Mouse (Mus musculus) inflammation-experienced regulatory T-cells, adult 6 months (primary cell): Measurements from ENCODE around the gene Vwa3b. TPM values are rescaled to one million over a fixed set of nuclear protein-coding genes. Genes with fewer than 3 reads are reported as not detected.

Source experiments
- ATAC-seq: one replicate; pipeline ENCODE4 v1.8.0; 2017
- polyA plus RNA-seq, 3 experiments: library from polyadenylated mRNA; unstranded; fragments of 100-300 nt; shearing (Covaris generic); gene quantifications; one replicate each; pipeline ENCODE4 v1.2.1; 2017

The Vwa3b gene
- polyA plus RNA-seq, 3 experiments from 2014 or later = 1.2 to 2.8 (median 1.8) TPM

GRCm38 (mm10) chr1:37011626-37012209, 14.7 kb upstream of the Vwa3b start:
- no peak for ATAC-seq

DNA sequence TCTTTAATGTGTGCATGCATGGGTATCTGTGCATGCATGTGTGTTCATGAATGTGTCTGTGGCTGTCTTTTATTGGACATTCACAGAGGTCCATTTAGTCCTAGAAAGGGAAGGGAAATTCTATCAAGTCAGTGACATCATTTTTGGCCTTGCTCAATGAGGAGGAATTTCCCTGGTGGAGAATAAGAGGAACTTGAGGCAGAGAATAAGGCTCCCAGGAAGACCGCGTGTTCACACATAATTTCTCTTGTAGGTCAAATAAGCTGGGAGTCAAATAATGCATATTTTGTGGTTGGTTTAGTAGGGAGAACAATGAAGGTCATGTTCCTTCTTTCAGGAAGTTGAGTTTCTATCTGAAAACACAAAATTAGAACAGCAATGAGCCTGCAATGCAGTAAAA, 13.4 kb upstream of the Vwa3b start:
- ATAC-seq = no peak

GRCm38 (mm10) chr1:37013687-37014086, 12.7 kb upstream of the Vwa3b start:
- ATAC-seq = no peak

- ATAC-seq = no peak
Observed at GRCm38 (mm10) chr1:37019017-37019416, 7.4 kb upstream of the Vwa3b start.

DNA sequence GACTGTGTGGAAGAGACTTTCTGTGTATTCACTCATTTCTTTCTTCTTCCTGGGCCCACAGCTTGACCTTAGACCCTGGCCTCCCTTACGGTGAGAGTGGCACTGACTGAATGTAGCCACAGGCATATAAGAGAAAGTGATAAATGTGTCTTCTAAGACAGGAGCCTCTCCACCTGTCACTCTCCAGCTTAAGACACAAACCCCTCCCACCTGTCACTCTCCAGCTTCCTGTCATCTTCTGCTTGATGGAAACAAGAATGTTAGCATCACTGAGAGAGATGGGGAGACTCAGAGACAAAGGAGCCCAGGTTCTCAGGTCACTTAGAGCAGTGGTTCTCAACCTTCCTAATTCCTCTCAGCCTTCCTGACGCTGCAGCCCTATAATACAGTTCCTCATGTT, 3.7 kb upstream of the Vwa3b start:
- peak; percentile 54 for ATAC-seq

DNA sequence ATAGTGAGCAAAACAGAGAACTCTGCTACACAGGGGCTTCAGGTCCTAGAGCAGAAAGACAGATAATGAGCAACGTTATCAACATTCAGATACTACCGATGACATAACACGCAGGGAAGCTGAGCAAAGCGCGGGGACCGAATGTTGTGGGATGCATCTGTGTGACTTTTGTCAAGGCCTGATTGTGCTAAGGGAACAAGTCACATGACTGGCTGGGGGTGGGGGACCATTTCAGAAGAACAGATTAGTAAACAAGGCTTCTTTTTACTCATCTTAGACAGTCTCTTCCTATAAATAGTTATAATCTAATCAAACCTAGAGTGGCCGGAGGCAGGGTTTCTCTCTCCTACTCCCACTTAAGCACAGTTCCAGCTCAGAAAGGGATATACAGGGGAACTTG, 1.7 kb upstream of the Vwa3b start:
- no peak for ATAC-seq

DNA sequence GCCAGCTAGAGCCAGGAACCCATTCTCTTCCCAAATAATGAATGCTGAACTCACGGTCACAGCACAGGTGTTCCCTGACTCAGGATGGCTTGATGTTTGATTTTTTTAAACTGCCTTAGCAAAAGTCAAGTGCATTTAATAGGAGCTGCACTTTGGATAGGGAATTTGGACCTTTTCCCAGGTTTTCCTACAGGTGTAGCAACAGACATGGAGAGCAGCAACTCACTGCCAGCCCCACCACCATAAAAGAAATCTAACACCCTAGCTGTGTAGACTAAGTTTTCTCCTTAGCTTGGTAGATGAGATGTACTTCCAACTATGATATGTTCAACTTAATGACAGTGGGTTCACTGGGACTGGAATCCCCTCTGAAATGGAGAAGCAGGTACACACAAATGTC, 1.0 kb upstream of the Vwa3b start:
- ATAC-seq = no peak

DNA sequence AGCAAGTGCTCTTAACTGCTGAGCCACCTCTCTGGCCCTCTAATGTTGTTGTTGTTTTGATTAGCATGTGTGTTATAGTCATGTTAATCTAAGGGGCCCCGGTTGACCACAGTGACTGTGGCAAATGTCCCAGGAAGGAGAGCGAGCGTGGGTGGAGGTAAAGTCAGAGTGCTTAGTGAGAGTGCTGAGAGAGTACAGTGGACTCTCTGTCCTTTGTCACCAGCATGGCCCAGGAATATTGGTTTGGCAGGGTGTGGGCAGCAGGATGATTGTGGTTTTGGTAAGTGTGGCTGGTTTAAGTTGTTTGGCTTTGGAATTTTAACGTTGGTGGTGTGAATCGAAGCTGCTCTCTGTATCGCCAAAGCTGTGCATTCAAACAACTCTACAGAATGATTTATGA, 470 bp downstream of the Vwa3b start:
- ATAC-seq = no peak

- peak; percentile 37 for ATAC-seq
Observed at GRCm38 (mm10) chr1:37028439-37029153, 2.2 kb downstream of the Vwa3b start.

- peak; percentile 58 for ATAC-seq
Observed at GRCm38 (mm10) chr1:37029154-37029907, 2.9 kb downstream of the Vwa3b start.

GRCm38 (mm10) chr1:37029942-37030341, 3.5 kb downstream of the Vwa3b start:
- peak; percentile 12 for ATAC-seq

- peak; percentile 67 for ATAC-seq
Observed at GRCm38 (mm10) chr1:37030693-37031092, 4.3 kb downstream of the Vwa3b start.

- no peak for ATAC-seq
Observed at GRCm38 (mm10) chr1:37035879-37036278, 9.5 kb downstream of the Vwa3b start.

DNA sequence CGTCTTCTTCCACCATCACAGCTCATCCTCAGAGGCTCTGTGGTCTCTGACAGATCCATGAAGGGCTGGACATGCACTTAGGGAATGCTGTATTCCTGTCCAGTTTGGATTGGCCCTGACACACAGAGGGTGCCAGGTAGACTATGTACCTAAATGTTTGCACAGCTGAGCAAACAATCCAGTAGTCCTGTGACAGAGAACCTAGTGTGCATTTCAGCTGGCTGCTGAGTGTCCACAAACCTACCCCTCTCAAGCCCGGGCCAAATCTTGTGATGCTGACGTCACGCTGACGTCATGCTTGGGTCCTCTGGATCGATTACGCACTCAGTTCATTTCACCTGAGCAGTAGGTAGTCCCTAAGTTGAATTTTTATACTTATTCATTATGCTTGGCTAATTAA, 14.7 kb downstream of the Vwa3b start:
- ATAC-seq = no peak

DNA sequence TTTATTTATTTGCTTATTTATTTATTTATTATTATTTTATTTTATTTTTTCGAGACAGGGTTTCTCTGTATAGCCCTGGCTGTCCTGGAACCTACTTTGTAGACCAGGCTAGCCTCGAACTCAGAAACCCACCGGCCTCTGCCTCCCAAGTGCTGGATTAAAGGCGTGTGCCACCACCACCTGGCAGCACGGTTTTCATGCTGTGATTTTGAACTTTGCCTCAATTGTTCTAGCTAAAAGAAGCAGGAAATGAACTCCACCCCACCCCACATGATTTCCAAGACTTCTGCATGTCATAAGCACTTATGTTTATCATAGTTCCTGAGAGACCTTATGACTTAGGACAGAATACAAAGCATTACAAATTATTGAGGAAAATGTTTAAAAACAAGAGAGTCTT, 15.5 kb downstream of the Vwa3b start:
- ATAC-seq = no peak

DNA sequence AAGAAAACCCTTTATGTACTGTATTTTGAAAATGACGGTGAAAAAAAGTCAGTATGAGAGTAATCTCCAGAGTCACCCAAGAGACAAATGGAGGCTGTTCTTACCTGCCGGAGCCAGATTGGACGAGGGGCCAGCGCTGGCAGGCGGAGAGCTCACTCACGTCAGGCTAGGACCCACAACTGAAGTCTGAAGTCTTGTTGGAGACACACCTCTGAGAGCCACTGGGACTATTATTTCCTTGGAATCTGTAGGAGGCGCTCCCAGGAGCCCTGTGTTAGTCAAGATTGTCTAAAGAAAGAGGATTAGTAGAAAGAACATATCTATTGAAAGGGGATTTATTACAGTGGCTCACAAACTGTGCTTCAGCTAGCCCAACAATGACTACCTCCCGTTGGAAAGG, 16.4 kb downstream of the Vwa3b start:
- no peak for ATAC-seq

- no peak for ATAC-seq
Observed at GRCm38 (mm10) chr1:37043196-37043595, 16.8 kb downstream of the Vwa3b start.

DNA sequence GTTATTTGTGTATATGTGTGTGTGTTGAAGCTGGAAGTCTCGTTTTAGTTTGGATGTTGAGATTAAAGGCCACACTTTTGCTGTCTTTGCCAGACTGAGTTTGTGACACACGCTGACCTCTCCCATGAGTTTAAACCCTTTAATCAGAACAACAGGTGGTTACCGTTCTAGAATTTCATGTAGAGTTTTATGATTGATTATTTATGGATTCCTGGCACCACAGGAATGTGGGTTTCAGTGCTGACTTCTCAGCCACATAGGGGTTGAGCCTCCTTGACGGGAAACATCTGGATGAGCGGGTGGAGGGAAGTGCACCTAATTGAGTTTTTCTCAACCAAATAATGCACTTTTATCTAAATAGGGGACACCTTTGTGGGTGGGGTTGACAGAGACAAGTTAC, 19.1 kb downstream of the Vwa3b start:
- no peak for ATAC-seq

DNA sequence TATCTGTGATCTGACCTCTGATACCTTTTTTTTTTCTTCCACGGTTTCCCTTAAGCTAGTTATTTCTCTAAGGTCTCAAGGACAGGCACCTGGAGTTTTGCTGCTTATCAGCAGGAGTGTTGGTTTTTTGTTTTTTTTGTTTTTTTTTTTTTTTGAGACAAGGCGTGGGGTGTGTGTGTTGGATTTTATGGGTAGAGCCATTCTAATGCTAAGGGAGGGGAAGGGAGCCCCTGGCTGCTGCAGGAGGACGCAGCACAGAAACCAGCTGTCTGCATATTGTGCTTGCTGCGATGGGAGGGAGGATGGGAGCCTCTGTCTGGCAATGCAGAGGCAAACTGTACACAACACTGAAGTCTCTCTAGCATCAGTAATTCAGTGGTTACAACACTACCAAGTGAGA, 22.8 kb downstream of the Vwa3b start:
- ATAC-seq = no peak

DNA sequence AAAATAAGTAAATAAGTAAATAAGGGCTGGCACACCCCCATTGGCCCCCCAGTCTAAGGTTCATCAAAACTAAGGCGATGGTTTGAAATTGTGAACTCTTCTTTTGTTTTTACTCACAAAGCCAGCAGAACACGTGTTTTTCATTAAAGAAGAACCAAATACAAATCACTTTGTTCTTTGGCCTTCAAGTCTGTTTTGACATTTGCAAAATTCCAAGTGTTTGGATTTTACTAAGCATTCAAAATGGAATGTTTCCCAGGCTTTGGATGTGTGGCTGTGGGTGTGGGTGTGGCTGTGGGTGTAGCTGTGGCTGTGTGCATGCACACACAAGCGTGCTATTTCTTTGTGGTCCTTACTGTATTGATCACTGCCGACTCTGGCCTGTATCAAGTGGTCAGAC, 27.3 kb downstream of the Vwa3b start:
- ATAC-seq = no peak

DNA sequence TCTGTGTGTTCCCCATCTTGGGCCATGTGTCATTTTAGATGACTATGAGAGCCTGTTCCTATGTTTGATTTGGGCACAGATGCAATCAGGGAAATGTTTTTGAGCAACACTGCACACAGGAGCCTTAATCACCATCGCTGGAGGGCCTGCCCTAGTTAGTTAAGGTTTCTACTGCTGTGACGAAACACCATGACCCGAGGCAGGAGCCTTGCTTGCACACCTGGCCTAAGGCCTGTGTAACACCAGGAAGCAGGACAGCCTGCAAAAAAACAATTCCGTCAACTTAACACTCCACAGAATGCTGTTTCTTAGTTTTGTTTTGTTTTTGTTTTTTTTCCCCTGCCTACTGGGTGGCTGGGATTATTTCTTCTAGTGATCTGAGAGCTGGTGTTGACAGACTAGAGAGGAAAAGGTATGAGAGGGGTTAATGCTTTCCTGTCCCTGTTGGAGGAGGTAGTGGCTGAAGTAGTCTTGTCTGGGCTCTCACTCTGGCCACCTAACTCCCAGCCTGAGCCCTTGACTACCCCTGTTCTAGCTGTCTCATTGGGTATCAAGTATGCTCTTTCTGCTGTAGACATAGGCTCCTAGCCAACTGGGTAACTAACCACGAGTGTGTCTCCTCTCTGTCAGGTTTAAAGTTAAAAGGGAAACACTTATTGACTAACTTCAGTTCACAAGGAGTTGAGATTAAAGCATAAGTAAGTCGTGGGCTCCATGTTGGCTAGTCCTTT, 30.6 kb downstream of the Vwa3b start:
- ATAC-seq = no peak

DNA sequence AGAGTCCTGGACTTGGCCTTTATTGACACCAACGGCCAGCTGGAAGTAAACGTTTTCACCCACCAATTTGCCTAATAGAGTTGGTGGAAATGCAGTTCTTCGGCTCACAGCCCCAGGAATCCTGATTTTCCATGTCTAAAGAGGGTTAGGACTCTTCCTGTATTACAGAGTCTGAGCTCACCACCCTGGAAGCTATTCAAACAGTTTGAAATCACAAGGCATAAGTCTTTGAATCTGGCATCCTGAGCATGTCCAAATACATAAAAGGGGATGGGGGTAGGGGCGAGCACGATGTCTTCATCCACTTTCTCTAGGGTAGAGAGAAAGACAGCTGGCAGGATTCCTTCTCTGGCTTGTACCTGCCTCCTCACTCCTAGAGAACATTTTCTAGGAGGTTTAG, 34.5 kb downstream of the Vwa3b start:
- no peak for ATAC-seq

GRCm38 (mm10) chr1:37063053-37063452, 36.7 kb downstream of the Vwa3b start:
- no peak for ATAC-seq
